Mouse (Mus musculus): ENCODE results near the gene Esr1.
A peak's percentile ranks its signal among the peaks of the same experiment; 100 is the strongest.

Esr1 gene

DNA sequence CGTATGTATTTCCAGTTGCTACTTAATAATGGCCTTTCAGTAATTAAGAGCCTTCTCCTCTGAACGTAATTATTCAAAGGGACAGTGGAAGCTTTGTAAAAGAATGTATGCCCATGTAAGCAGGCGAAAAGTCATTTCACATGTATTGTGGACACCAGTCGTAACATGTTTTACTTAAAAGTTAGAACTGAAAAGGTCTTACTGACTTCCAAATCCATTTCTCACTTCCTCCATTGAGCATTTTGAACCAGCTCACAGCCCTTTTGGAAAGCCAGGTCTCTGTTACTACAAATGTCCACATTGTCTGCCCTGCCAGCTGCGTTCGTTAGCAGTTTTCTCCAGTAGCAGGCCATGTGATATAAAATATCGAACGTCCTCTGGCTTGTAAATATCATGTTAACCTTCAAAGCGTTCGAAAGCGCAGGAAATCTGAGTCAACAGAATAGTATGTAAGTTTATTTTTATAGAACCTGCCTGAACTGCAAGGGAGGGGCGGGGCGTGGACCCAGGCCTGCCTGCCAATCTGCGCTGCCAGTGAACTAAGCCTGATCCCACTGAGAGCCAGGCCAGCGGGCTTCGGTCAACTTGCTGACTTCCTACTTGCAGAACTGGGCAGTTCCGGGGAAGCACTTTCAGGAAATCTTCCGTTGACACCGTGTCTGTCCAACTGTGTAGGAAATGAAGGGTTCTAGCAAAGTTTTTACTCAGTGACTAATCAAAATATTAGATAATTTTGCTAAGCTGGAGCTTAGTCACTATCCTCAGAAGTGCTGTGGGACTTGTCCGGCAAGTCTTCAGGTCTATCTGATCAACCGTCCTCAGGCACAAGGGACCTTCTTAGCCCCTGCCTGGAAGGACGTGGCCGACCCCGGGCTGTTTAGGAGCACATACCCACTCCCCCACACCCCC, 9.5 kb downstream of the Esr1 start:
- no peak for DNase-seq

DNA sequence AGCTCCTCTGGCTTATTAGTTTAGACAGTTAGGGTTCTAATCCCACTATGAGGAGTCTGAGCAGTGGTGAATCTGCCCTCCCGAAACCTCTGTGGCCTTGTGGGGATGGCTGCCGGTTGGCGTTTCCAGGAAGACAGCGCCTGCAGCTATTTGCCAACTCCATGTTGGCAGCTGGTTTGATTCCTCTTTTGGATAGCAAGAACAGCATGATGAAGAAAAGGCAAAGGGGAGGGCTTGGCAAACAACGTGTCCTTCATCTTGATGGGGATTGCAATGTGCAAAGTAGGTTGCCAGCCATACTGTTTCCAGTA, 10.1 kb downstream of the Esr1 start:
- DNase-seq = no peak

DNA sequence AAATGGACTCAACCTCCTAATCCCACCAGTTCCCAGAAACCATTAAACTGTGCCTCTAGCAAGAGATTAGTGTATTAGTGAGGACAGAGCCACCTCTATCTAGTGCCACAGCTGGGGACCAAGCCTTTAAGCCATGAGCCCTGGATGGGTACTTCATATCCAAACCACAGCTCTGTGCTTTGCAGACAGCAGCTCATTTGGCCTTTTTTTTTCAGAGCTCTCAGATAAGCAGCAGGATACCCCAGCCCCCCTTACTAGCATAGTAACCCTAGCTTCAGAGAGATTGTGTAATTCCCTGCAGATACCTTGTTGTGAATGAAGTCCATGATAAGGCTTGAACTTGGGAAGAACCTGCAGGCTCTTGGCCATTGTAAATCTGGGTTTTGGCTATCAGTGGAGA, 11.9 kb downstream of the Esr1 start:
- DNase-seq = no peak

DNA sequence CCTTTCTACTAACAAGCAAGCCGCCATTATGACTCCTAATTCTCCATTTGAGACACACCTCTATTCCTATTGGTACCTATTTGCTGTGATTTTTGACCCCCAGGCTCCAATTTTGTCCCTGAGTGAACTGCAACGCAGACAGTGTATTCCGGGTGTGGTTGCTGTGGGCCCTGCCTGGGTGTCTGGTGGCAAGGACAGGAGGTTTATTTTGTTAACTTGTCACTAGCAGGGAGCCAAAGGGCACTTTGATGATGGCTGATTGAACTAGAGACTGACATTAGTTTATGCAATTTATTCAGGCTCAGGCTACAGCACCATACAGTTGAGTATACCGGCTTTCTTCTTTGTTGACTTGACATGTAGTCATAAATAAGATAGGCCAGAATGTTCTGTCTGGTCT, 13.2 kb downstream of the Esr1 start:
- no peak for DNase-seq

DNA sequence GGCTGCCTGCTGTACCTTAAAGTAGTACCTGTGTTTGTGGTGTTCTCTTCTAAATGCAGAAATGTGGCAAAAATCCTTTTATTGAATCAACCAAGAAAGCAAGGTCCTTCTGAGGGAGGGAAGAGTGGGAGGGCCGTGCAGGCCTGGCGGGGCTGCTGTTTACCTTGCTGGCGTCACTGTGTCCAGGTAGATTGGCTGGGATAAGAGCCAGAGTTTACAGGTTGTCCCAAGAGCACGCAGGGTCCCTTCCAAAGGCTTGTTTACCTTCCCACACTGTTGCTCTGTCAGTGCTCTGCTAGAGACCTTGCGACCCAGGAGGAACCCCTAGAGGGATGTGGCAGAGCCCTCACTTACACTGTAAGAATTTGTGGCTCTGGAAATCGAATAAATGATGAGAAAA, 13.9 kb downstream of the Esr1 start:
- no peak for DNase-seq

DNA sequence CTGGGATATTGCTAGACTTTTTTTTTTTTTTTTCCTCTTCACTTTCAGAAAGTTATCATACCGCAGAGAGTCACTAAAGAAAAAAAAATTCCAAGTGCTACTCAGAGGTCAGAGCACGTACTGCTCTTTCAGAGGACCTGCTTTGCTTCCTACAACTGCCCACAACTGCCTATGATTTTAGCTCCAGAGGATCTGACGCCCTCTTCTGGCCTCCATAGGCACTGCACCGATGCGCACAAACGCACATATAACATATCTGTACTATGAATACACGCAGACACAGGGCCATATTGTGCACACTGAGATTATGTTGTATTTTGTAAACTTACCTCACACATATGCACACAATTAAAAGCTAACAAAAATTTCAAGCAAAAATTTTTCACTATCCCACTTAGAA, 15.0 kb downstream of the Esr1 start:
- no peak for DNase-seq

DNA sequence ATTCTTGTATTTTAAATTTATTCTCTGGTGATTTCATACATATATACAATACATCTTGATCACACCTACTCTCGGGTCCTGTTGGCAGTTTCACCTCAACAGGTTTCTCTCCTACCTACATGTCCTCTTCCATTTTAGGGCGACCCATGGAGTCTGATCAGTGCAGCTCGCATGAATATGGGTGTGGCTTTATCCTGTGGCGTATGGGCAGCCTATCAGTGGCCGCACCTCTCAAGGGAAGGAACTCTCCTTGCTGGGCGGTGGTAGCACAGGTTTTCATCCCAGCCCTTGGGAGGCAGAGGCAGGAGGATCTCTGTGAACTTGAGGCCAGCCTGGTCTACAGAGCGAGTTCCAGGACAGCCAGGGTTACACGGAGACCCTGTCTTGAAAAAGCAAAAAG, 15.6 kb downstream of the Esr1 start:
- no peak for DNase-seq

DNA sequence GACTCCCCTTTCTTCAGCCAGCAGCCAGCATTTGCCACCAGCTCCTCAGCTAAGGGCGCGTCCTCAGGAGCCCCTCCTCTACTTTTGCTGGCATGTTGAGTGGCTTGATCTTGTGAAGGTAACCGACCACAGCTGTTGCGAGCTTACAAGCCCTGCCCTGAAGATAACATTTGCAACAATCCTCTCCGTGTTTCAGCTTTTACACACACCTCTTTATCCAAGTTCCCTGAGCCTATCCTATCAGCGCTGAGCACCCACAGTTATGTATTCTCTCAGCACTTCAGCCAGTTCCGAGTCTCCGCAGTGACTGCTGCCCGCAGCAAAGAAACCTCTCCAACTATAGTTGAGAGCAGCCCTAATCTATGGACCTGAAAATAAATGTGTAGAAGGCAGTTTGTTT, 16.0 kb downstream of the Esr1 start:
- DNase-seq = no peak

DNA sequence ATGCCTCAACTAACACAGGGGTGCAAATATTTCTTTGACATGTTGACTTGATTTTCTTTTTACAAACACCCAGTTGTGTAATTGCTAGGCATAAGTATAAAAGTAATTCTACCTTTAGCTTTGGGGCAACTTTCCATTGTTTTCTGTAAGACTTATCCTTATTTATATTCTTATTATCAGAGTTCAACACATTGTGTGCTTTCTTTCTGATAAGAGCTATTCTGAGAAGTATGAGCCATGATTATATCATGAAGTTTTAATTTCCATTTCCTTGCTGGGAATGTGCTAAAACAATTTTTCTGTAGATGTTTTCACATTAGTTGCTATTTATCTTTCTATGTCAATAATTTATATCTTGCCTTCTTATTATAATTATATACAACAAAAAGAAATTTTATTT, 17.9 kb downstream of the Esr1 start:
- no peak for DNase-seq

DNA sequence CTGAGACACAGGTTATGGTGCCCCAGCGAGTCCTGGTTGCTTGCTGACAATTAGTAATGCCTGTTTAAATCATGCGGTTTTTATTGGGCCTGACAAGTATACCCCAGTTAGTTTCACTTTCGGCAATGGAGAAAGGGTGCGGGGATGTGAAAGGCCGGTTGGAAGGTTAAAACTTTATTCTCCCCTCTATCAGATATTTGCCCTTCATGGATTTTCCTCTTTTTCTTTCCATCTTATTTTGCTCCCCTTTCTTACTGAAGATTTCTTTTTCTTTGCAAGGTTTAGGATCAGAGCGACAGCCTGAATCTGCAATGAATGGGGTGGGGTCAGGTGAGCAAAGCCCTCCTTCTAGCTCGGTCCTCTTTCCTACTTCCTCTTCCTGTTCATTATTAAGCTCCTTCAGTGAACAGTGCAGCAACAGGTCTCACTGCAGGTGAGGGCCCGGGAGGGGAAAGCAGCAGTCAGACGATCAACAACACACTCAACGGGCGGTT, 20.9 kb downstream of the Esr1 start:
- DNase-seq = no peak

DNA sequence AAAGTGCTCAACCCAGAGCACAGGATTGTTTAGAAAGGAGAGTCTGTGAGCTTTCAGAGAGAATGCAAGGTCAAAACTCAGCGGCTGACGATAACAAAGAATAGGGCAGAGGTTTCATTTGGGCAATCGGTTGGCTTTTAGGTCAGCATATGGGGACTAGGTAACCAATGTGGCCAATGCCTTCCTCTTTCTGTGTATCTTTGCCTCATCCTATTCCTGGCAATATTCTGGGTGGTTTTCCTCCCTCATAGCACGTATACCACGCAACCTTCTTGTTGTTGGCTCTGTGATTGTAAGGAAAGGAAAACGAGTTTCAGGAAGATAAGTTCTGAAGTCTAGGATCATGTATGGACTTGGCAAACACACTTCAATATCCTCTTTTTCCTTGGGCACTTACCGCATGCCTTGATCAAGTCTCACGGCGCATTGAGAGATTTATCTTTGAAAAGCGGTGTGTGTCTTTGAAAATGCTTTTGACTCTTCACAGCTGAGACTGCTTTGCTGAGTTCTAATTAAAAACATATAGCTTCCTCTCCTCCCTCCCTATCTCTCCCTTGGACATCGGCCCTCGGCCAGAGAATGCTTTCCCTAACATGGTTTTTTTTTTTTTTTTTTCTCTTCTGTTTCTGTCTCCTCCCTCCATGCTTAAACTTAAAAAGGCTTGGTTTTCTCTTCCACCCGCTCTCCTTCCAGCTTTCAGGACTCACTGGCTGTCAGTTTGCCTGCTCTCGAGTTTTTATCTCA, 22.1 kb downstream of the Esr1 start:
- no peak for DNase-seq

DNA sequence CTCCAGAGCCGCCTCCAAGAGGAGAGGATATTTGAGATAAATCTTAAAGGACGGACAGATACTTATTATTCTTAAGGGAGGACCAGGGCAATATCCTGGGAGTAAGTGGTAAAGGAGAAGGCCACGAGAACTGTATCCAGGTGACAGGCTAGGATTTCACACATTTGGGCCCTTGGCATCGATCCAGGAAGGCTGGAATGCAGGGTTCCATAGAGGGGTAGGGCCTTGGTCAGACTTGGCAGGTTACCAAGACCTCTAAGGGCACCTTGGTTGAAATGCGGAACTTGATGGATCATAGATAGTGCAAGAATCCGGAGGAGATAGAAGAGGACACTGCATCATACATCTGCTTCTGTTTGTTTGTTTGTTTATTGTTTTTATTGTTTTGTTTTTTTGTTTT, 24.3 kb downstream of the Esr1 start:
- DNase-seq = no peak

DNA sequence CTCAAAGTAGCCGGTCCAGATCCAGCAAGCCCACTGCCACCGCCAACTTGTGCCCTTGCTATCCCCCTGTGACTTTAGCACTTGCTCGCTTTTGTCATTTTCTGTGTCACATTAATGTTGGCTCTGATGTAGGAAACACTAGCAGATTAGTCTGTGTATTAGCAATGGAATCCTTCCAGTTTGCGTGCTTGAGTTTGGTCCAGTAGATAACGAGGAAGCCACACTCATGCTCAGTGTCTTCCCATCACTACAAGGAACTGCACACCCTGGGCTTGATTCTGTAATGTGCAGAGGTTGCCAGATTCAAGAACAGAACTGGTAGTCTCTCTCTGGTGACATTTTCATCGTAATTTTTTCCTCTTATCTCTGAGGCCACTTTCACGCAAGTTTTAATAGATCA, 34.7 kb downstream of the Esr1 start:
- no peak for DNase-seq

DNA sequence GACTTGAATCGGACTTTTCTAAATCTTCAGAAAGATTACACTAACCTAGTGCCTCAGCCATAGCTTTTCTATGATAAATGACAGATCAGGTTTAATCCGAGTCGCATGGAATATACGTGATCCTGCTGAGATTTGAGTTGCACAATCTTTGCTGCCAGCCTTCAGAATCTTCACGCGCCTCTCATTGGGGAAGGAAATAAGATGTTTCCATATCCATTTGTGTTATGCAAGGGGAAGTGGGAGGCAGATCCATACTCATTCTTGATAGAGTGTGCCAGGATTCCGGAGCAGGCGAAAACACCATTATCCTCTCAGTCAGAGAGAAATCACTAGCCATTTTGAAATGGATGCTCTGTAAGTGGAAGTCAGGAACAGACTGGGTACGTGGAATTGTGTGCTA, 35.5 kb downstream of the Esr1 start:
- DNase-seq = no peak

DNA sequence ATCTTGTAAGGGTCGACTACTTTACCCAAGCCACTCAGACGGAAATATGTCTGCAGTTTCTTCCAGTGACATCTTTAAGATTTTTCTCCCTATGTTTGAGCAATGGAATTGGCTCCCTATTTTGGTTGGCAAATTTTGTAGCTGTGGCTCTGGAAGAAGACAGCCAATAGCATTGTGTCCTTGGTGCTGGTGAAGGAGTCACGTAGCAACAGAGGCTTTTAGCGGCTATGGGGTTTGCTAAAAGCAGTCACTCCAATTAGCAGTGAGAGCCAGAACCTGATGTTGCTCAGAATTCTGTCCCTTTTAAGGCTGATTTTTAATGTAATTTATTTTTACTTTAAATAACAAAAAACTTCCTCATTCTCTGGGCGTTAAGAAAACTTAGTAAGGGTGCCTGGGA, 54.0 kb downstream of the Esr1 start:
- no peak for DNase-seq

DNA sequence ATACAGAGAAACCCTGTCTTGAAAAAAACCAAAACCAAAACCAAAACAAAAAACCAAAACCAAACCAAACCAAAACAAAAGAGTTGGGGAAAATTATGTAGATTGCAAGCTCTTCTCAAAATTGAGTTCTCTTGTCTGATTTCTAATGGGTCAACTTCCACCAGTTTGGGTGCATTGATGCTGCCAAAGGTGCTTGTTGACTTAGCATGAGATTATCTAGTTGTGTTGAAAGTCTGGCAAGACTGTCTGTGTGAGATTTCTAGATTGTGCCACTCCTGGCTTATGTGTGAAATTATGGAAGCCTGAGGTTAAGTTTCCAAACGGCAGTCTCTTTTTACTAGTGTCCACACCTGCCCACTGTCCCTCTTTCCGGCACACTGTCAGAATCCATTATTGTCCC, 55.6 kb downstream of the Esr1 start:
- no peak for DNase-seq

DNA sequence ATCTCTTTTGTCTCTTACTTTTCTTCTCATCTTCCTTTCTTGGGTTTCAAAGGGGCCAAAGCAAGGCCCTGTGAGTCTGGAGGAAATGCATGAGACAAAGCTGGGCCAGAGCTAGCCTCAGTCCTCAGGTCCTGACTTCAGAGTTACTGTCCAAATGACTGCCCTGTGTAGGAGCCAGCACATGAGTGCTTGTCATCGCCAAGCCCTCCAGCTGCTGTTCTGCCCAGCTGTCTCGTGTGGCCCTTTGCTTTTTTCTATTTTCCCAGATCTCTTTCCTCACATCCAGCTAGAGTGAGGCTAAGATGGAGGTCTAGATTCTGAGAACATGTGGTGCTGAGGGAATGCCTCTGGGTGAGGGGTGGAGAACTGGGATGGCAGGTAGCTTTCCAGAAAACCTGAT, 58.7 kb downstream of the Esr1 start:
- no peak for DNase-seq

DNA sequence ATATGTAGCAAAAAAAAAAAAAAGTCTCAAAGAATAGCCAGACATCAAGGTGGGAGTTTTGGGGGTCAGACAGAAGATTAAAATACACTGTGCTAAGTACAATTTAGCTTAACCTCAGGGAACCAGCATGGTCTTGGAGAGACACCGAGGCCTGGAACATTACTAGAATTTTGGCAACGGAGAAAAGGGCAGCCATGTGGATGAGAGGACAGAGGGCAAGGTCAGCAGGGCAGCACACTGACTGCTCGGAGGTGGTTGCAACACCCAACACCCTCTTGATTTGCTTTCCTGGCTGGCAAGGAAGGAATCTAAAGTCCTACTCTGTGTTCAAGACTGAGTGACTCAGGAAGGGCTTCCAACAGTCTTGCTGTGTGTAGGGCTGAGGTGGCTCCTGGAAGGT, 60.5 kb downstream of the Esr1 start:
- DNase-seq = no peak

DNA sequence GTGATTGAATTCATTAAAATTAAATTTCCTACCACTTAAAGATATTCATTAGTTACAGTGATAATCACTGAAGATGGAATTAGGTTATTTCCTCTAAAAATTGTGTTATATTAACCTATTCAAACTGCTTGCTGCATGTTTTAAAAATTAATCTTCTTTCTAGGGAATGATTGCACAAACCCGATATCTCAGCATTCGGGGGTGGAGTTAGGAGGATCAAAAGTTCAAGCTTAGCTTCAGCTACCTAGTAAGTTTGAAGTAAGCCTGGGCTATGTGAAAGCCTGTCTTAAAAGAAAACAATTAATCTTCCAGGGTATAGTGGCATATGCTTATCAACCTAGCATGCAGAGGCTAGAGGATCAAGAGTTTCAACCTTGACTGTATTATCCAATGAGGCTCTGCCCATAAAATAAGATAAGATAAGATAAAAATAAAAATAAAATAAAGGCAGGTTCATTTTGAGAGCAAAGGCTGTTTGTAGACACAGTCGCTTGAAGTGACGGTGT, 62.0 kb downstream of the Esr1 start:
- no peak for DNase-seq

DNA sequence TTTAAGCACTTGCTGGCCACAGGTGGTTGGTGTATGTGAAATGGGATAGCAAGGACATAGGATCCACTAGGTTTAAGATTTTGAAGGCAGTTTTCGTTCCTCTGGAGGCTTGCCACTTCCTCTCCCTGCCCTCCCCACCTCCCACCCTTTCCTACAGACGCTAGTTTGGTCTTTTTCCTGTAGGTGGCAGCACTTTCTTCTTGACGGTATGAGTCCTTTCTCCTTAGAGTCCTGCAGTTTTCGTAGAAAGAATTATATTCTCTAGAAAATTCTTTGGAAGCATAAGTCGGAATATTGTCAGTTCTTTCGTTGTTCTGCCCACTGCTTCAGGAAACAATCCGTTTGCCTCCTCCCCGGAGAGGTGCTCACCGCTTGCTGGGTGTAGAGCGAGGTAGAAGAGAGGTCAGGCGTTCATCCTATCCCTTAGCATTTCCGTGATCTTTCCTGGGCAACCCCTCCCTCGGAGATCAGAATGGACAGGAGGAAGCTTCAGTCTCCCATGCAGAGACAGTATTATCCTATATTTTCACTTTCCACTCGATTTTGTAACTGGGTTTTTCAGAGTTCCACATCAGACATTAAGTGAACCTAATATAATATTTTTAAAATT, 63.7 kb downstream of the Esr1 start:
- DNase-seq = peak; percentile 69

DNA sequence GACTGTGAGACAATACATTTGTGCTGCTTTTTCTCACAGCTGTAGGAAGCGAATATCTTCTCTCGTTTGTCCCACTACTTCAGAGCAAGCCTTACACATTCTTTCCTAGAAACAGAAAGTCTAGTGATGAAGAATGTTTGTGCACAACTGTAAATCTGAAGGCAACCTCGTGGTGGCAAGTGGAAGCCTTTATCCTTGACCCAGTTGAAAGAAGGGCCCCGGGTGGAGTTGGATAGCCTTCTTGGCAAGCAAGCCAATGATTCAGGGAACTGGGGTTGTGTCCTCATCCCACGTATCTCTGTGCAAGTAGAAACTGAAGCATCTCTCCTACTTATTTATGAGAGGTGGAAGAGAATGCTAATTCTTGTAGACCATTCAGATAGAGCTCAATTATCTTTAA, 71.7 kb downstream of the Esr1 start:
- no peak for DNase-seq

DNA sequence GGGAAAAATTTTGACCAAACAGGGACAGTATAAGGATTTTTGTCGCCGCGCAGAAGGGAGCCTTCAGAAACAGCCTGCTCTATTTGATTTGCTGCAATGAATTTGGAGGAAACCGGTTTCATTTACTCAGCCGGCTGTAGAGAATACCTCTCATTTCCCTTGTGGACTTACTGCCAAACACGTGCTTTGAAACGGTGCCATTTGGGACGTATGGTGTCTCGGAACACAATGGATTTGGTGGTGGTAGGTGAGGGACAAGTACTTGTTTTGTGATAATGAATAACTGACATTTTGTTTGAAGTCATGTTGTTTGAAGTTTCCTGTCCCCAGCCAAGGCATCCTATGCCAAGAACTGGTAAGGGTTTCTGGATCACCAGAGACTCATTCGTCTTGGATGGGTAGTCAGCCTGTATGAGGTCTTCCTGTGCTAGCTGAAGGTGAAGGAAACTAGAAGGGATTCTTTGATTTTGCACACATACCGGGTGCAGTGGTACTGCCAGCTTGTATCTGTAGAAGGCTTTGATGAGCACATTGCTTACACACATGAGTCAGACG, 72.4 kb downstream of the Esr1 start:
- no peak for DNase-seq

DNA sequence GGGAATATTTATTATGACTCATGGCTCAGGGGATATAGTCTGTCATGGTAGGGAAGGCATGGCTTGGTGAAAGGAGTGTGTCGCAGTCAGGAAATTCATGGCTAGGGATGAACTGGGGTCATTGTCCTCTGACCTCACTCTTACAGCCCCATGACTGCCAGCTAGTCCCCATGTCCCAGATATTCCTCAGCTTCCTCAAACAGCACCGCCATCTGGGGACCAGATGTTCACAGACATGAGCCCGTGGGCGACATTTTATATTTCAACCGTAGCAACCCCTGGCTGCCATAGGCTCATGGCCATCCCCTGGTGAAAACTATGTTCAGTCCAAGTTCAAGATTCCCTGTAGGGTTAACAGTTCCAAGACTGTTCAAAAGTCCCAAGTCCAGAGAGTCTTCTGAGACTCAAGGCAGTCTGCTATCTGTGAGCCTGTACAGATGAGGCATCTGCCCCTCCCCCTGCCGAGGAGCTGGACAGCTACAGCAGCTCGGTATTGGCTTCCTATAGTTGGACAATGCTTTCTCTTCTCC, 83.0 kb downstream of the Esr1 start:
- DNase-seq = peak; percentile 31

All from embryo, embryonic 11 days (tissue).